Mouse (Mus musculus) frontal cortex, postnatal 36 days (tissue): ENCODE measurements at regions not wholly inside any gene's neighbourhood (a gene's known extent, or its start where the extent isn't known, plus 50 kb on each side); places are given as distances from the start of the nearest gene placed in this dataset.

ENCODE experiments used
- DNase-seq, 2 experiments: peaks; one replicate each; pipeline ENCODE4 v3.0.0; 2022; ENCODE audit warnings: low spot score in 2 of 2

- no peak for DNase-seq
Observed at GRCm38 (mm10) chr2:61453490-61454281, 124.7 kb upstream of the Tank start.

DNA sequence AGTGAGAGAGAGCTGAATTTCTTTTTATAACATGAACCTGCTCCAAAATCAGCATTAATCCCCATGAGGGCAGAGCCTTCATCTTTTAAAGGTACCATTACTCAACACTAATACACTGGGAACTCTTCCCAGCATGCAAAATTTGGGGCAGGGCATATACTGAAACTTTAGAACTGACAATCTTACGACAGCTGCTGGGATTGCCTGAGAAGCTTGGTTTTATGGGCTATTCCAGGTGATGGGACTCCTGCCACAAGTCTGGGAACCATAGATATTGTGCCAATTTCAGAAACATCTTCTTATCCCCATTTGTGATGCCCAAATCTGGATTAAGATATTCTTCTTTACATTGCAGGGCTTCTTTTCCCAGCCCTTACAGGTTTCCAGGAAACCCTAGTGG, 125.8 kb upstream of the Tank start:
- DNase-seq = no peak

DNA sequence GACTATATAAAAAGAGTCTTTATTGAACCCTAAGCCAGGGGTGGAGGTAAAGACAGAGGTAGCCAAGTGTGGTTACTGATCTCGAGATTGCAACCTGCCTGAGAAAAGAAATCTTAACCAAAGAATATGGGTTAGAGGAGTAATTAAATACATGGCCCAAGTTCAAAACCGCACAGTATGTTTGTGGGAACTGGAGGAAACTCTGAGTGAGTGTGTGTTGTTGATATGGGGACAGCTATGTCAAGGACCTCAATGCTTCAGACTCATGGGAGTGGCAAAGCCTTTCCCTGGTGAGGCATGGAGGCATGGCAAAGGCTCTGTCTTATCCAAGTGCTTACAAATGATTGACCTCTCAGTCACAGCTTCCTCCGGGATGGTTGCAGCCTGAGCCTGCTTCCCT, 127.7 kb upstream of the Tank start:
- DNase-seq = no peak

DNA sequence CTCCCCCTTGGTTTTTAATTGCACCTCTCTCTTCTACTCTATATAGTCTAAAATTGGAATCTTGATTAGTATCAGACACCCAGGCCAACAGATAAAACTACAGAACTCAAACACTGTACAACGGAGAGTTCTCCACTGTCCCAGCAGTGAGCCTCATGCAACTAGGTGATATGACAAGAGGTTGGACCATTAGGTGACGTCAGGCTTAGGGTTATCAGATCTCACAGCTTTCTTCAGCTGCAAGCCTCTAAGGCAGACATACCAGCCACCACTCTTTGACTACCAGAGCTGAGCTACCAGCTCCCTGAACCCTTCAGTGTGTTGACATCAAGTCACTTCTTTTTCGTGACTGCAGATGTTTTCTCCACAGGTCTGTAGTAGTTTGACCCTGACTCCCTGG, 141.8 kb upstream of the Tank start:
- DNase-seq = no peak

- no peak for DNase-seq
Observed at GRCm38 (mm10) chr2:61407881-61408280, 170.5 kb upstream of the Tank start.

- DNase-seq = no peak
Observed at GRCm38 (mm10) chr2:61406104-61406751, 172.2 kb upstream of the Tank start.

DNA sequence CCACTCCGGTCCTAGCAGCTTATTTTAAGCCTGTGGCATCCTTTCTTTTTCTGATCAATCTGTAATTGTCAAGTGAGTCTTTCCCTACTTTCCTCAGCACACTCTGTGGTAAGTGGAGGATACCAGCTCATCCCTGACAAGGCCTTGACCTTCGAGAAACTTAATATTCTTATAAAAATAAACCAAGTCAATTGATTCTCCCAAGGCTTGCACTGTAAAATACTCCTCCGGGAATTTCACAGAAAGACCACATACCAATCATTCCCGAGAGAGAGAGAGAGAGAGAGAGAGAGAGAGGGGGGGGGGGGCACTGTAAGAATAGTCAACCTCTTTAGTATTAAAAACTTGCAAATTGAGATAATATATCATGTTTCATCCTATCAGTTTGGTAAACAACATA, 173.1 kb upstream of the Tank start:
- DNase-seq = no peak

DNA sequence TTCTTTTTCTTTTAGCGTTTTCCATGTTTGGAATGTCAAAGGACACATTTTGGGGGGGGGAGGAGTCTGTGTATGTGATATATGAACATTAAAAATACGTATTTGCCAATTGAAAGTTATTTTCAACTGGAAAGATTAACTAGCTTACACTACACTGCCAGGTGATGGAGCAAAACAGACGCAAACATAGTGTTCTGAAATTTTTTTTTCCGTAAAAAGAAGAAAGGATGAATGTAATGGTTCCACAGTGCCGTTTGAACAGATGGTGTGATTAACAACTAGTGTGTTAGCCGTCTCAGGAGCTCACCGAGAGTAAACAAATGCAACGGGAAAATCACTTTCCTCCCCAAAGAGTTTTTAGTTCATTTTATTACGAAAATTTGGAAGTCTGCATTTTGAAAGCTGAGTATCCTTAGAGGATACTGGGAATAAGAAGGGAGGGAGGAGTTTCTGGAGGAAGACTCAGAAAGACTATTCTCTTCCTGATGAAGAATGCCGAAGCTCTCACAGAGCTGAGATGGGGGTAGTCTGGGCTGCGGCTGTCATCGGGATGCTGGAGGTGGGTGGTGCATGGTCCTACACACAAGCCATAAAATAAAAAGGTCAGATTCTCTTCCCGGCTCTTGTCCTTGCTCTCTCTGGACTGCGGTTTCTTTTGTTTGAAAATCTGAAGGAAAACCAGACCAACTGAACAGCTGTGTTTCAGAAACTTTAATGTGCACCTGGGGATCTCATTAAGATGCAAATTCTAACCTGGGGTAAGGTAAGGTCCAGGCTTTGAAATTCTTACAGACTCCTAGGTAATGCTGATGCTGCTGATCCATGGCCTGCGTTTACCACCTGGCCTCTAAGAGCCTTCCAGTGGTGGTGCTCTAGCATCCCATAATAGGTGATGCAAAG, 175.5 kb upstream of the Tank start:
- no peak for DNase-seq

- peak; percentile 50 to 59 for DNase-seq
Observed at GRCm38 (mm10) chr2:61401636-61402587, 176.5 kb upstream of the Tank start.

- DNase-seq = peak in 1 of 2 experiments; percentile 14
Observed at GRCm38 (mm10) chr2:61398633-61399032, 179.8 kb upstream of the Tank start.

DNA sequence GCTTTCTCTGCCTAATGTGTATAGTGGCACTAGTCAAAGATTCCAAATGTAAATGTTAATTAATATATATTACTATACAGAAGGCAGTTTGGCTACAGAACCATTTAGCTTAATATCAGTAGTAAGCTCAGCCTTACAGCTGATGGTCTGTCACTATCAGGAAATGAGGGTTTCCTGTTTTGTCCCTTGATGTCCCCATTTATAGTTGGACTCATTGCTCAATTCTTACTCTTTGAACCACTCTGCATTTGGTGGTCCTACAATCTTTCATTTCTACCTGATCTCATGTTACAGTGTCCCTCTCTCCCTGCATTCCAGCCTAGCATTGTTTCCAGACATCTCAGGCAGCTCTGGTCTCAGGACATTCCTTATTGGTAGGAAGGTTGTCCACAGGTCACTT, 188.8 kb upstream of the Tank start:
- DNase-seq = no peak

DNA sequence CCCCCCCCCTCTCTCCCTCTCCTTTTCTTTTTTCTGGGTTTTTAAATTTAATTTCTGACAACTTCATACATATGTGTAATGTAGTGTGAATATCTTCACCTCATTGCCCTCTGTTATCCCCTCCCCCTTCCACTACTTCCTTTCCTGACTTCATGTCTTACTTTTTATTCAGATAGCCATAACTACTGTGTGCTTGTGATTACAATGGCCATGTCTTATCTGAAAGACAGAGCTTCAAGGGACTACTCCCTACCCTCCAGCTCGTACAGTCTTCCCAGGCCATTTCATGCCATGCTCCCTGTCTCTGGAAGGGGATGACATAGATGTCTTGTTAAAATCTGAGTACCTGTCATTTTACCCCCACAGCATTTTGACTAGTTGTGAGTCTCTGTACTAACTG, 189.2 kb upstream of the Tank start:
- no peak for DNase-seq

DNA sequence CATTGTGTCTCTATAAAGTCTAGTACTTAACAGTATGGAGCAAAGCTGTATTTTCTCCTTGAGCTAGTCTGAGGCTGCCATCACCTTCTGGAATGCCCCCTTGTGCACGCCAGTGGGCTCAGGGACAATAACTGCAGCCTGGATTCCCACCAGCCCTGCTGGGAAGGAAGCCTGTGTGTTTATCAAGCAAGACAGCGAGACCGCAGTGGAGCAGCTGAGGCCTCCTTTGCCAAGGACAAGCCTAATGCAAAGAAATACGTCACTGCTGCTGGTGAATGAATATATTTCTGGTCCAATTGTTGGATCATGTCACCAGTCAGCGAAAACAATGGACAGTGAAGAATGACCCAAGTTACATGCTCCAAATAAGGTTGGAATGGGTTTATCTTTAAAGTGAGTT, 190.8 kb upstream of the Tank start:
- DNase-seq = no peak

GRCm38 (mm10) chr2:61386966-61387365, 191.4 kb upstream of the Tank start:
- no peak for DNase-seq

GRCm38 (mm10) chr2:61384467-61384866, 193.9 kb upstream of the Tank start:
- no peak for DNase-seq

DNA sequence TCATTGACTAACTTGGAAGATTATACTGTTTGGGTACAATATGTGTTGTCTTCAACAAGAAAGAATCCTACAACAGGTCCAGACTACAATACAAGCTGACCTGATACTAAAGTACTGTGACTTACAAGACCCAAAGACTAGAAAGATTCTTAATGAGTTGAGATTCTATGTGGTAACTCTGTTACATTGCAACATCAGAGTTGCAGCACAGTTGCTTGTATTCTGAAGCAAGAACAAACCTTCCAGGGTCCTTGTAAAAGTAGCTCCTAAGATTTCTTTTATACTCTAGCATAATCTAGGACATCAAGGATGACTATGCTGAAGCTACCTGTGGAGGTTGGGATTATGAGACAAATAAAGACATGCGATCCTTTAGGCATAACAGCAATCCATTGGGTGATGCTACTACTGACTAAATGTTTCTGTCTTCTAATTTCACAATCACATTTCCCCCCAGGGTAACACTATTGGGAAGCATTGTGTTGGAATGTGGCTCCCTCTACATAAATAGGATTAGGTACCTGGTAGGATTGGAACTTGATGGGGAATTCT, 194.6 kb upstream of the Tank start:
- no peak for DNase-seq

GRCm38 (mm10) chr2:61379076-61379475, 199.3 kb upstream of the Tank start:
- no peak for DNase-seq

DNA sequence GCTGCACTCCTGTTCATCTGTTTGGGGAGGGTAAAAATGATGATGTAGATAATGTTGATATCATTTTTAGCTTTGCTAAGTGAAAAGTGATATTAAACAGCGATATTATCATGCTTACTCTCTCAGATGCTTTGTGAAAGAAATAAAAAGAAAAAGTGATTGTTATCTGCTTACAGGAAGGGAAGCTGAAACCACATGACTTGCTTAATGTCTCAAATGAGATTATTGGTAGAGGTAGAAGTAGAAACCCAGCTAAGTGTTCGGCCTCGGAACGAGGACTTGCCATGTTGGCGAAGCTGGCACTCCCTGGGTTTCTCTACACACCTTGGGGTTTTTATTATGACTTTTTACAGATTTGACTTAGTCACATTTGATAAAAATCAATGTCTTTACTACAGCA, 200.1 kb upstream of the Tank start:
- no peak for DNase-seq

GRCm38 (mm10) chr2:61377756-61378155, 200.6 kb upstream of the Tank start:
- no peak for DNase-seq

- DNase-seq = no peak
Observed at GRCm38 (mm10) chr2:61362606-61363005, 215.8 kb upstream of the Tank start.

DNA sequence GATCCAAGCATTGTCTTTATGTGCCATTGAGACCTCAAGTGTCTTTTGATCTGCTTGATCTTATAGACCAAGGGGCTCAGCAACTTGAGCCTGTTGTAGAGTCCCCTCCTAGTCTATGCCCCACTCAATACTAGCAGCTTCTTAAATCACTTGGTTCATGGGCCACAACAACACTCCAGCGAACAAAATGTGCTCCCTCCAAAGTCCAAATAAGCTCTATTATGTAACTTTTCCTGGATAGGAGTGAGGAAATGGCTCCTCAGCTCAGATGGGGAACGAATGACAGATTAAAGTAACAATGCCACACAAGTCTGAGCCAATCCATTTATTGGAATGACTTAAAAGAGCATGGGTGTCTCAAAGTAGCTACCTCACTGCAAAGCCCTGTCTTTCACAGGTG, 217.0 kb upstream of the Tank start:
- no peak for DNase-seq
